Mouse (Mus musculus) hindbrain, embryonic 10.5 days (tissue): ENCODE measurements at regions not wholly inside any gene's neighbourhood (a gene's known extent, or its start where the extent isn't known, plus 50 kb on each side); places are given as distances from the start of the nearest gene placed in this dataset.

Source experiments
- DNase-seq: peaks from one replicate; pipeline ENCODE4 v3.0.0-alpha.2; 2017; ENCODE audit warnings: low spot score
- H3K27ac ChIP-seq: fragments of 300-500 bp; sonication (generic); 2 replicates; pipeline ENCODE4 v1.5.1; 2016; ENCODE audit warnings: mild to moderate bottlenecking, moderate library complexity
- H3K27me3 ChIP-seq: fragments of 300-500 bp; sonication (generic); 2 replicates; pipeline ENCODE4 v1.6.1; 2016; ENCODE audit warnings: mild to moderate bottlenecking; ENCODE audit not compliant: poor library complexity, insufficient read depth, severe bottlenecking
- H3K36me3 ChIP-seq: fragments of 300-500 bp; sonication (generic); 2 replicates; pipeline ENCODE4 v1.6.1; 2016; ENCODE audit warnings: mild to moderate bottlenecking, moderate library complexity
- H3K4me1 ChIP-seq: fragments of 300-500 bp; sonication (generic); replicated peaks from 2 replicates; pipeline ENCODE4 v1.6.1; 2016; ENCODE audit warnings: mild to moderate bottlenecking
- H3K4me3 ChIP-seq: fragments of 300-500 bp; sonication (generic); 2 replicates; pipeline ENCODE4 v1.5.1; 2016; ENCODE audit warnings: mild to moderate bottlenecking, moderate library complexity
- H3K9me3 ChIP-seq: fragments of 300-500 bp; sonication (generic); 2 replicates; pipeline ENCODE4 v1.6.1; 2016; ENCODE audit warnings: mild to moderate bottlenecking, moderate library complexity
- WGBS: fragments of 180-500 bp; shearing (Covaris S2); methylation state at CpG from one replicate; pipeline ENCODE4 v1.1.7; 2016; 5-methylcytosine and 5-hydroxymethylcytosine counted together

DNA sequence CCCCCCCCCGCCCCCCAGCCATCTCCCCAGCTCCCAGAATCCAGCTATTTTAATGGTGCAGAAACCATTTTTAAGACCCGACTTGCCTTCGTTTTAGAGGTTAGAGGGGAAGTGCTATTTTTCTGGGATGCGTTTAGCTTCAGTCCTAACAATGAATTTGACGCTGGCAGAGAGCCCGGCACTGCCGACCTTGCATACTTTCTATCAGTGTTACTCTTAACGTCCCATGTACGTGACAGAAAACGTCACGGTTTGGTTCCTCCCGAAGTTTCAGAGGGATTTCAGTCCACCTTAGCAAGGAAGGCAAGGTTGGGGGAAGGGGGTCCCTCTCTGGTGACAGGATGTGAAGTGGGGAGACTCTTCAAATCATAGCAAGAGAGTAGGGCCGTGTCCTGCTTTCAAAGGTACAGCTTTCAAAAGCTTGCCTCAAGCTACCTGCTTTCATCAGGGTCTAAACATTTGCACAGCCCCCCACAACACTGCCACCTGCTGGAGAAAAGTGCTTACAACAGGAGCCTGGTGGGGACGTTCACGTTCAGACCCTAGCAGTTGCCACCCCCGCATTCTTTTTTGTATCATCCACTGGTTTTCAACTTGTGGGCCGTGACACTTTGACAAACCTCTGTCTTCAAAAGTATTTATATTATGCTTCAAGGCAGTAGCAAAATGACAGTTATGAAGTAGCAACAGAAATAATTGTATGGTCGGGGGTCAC, 157.4 kb upstream of the Gm10131 start:
- H3K27ac ChIP-seq, result no peak overlapping the region
- no peaks in the 10 kb centered on the region for H3K27me3 ChIP-seq
- no peak overlapping the region for H3K4me3 ChIP-seq
- WGBS, result 94% methylated on average over 18 of the region's 18 CpGs
- DNase-seq, result no peak
- no peaks in the 10 kb centered on the region for H3K4me1 ChIP-seq
- no peaks in the 10 kb centered on the region for H3K36me3 ChIP-seq
- H3K9me3 ChIP-seq, result peaks cover 6% of the 10 kb centered on the region

DNA sequence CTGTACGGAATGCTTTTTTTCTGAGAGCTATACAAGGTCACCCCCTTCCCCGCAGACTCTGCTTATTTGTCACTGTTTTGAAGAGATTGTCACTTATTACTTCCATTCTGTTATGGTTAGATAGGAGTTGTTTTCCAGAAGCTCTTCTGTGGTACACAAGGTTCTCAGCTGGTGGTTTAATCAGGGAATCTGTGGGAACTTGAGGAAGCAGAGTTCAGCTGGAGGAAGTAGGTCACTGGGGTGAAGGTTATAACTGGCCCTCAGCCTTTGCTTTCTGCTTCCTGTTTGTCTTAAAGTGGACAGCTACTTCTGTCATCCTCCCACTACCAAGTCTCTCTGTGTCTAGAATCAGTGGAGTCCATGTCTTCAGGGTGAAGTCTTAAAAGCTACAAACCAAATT, 143.4 kb upstream of the Gm10131 start:
- H3K36me3 ChIP-seq, result no peaks in the 10 kb centered on the region
- no peaks in the 10 kb centered on the region for H3K27me3 ChIP-seq
- no peaks in the 10 kb centered on the region for H3K4me1 ChIP-seq
- WGBS, result 93% methylated on average over 2 of the region's 2 CpGs
- no peak overlapping the region for H3K27ac ChIP-seq
- 0 out of 2 replicates have a peak, but pooled peaks cover 3% of the 10 kb centered on the region for H3K9me3 ChIP-seq
- DNase-seq, result no peak
- no peak overlapping the region for H3K4me3 ChIP-seq

DNA sequence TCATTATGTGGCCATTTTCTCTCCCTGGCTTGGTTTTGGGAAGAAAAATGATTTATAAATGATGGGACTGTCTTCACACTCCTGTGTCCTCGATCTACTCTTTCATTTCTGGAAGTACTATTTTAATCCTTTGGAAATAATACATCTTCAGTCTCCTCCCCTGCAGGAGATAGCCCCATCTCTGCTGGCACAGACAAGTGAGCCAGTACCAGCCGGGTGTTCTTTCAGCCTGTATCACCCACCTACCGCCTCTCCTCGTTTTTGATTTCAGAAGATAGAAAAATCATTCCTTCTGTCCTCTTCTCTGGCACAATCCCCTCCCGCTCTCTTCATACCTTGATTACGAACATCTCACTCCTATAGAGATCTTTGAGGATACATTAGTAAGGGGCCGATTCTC, 140.4 kb upstream of the Gm10131 start:
- Histone ChIP-seq H3K4me1 (no peaks in the 10 kb centered on the region), H3K27ac (no peak overlapping the region), H3K36me3 (no peaks in the 10 kb centered on the region), H3K9me3 (peaks cover 4% of the 10 kb centered on the region), H3K27me3 (no peaks in the 10 kb centered on the region), H3K4me3 (no peak overlapping the region)
- 92% methylated on average over 7 of the region's 7 CpGs for whole genome bisulfite sequencing
- DNase-seq, result no peak

DNA sequence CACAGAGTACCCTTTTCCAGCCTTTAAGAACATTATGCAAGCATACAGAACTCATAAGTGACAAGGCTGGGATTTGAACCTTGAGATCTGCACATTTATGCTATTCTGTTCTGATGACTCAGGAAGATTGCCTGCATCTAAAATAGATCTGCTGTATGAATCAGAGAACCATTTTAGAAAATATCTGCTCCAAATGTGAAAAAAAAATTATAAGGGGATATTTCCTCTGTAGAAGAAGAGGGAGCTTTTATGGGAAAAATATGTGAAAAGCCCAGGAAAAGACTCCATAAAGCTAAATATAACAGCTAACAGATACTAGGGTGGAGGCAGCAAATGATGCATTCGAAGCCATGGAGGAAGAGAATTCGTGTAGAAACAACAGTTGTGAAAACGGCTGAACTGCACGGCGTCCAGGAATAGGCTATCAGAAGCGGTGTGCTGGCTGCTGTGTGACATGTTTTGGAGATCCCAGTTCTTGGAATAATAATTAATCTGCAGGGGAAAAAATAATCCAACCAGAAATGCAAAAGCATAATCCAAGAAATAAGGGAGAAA, 127.9 kb upstream of the Gm10131 start:
- DNase-seq, result no peak
- WGBS, result 96% methylated on average over 6 of the region's 6 CpGs
- no peaks in the 10 kb centered on the region for H3K27me3 ChIP-seq
- H3K4me3 ChIP-seq, result no peak overlapping the region
- no peaks in the 10 kb centered on the region for H3K4me1 ChIP-seq
- H3K36me3 ChIP-seq, result no peaks in the 10 kb centered on the region
- H3K9me3 ChIP-seq, result no peaks in the 10 kb centered on the region
- H3K27ac ChIP-seq, result no peak overlapping the region

DNA sequence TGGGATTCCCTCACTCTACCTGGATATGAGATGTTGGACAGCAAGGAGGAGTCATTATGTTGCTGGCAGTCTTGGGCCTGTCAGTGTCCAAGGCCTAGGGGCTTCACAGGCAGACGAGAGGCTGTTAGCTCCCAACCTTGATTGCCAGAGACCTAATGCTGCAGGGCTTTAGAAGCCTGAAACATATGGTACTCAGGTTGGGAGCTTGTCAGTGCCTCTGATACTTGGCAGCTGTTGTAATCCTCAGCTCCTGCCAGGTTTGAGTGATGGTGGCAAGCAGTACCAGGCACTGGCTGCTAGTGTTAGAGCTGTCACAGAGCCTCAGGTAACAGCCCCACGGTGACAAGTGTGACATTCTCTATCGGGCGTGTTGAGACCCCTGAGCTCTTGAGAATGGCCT, 122.2 kb upstream of the Gm10131 start:
- H3K4me3 ChIP-seq, result no peak overlapping the region
- H3K27ac ChIP-seq, result no peak overlapping the region
- H3K27me3 ChIP-seq, result no peaks in the 10 kb centered on the region
- no peak for DNase-seq
- no peaks in the 10 kb centered on the region for H3K36me3 ChIP-seq
- no peaks in the 10 kb centered on the region for H3K4me1 ChIP-seq
- WGBS, result 81% methylated on average over 4 of the region's 4 CpGs
- no peaks in the 10 kb centered on the region for H3K9me3 ChIP-seq

DNA sequence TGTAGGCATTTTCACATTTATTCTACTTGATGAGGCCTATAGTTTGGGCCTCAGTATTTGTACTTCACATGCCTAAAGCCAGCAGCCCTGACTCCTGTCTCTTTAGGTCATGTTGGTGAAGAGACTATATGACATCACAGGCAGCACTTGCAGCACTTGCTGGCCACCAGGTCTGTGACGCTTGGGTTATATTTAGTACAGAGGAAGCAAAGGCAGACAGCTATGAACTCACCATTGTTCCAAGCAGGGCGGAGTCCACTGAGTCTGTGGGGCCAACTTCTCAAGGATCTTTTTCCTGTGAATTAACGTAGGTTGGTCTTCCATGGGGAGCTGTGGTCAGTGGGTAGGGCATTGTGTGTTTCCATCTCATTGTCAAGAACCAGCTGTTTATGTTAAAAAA, 117.9 kb upstream of the Gm10131 start:
- Histone ChIP-seq H3K9me3 (no peaks in the 10 kb centered on the region), H3K4me3 (no peak overlapping the region), H3K27me3 (no peaks in the 10 kb centered on the region), H3K36me3 (no peaks in the 10 kb centered on the region), H3K4me1 (peaks cover 5% of the 10 kb centered on the region; the same call in 1 of the 2 replicates), H3K27ac (no peak overlapping the region)
- WGBS, result 84% methylated on average over 3 of the region's 3 CpGs
- DNase-seq, result no peak

DNA sequence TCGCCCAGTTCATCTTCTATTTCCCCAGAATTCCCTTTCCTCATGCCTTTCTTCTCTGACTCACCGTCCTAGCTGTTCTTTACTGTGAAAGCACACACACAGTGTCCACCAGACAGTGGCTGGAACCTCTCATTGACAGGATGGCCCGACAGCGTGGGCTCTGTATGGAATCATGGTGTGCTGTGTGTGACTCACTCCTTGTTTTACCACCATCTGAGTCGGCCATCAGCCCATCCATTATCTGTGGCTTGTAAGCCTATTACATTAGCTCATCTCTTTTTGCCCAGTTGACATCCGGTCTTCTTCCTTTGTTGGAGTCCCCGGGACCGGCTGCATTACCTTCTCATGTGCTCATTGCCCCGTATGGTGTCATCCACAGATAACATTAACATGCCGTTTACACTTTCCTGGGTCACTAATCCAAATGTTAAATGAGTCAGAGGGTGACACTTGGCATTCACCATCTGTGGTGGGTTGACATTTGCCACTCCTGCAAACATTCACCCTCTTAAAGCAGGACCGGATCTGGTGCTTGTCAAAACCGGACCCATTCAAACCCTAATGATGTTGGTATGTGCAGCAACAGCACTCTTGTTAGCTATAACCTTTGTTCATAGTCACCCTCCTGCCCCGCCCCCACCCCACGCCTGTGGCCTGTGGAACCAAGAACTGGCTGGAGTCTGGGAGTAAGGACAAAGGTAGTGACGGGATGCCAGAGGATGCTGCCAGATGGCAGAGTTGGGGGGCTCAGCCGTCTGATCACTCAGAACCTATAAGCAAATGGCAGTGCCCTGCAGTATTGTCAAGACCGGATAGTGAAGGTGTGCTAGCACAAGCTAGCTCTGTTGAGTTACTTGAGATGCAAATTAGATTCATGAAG, 113.7 kb upstream of the Gm10131 start:
- no peak overlapping the region for H3K27ac ChIP-seq
- no peak for DNase-seq
- WGBS, result 74% methylated on average over 17 of the region's 17 CpGs

DNA sequence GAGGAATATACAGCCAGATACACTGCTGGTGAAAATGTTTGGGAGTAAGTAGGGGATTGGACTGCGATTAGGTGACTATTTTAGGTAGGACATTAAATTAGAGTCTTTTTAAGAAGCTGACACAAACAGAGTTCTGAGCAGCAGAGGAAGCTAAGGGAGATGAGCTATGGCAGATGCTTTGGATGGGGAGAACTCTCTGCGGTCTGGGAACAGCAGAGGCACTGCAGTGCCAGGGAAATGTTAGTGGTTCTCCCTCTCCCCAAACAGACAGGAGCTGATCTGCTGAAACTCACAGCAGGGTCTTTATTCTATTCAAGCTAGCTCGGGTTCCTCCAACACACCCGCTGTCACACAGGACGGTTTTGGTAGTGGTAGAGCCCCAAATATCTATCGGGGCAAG, 110.7 kb upstream of the Gm10131 start:
- H3K27ac ChIP-seq, result no peak overlapping the region
- H3K9me3 ChIP-seq, result peaks cover 9% of the 10 kb centered on the region; the same call in 1 of the 2 replicates
- H3K36me3 ChIP-seq, result no peaks in the 10 kb centered on the region
- DNase-seq, result no peak
- WGBS, result 75% methylated on average over 6 of the region's 6 CpGs
- H3K4me3 ChIP-seq, result no peak overlapping the region
- peaks cover 5% of the 10 kb centered on the region; the same call in 1 of the 2 replicates for H3K4me1 ChIP-seq
- H3K27me3 ChIP-seq, result no peaks in the 10 kb centered on the region

More for the DNA sequence above, 113.7 kb upstream of the Gm10131 start:
- Histone ChIP-seq H3K4me3 (no peak overlapping the region), H3K36me3 (no peaks in the 10 kb centered on the region), H3K27me3 (no peaks in the 10 kb centered on the region), H3K4me1 (peaks cover 5% of the 10 kb centered on the region; the same call in 1 of the 2 replicates), H3K9me3 (no peaks in the 10 kb centered on the region)
